Mouse (Mus musculus): Measurements from ENCODE around the gene Xpr1.
A peak's percentile ranks its signal among the peaks of the same experiment; 100 is the strongest.
"Not testable (repeated sequence)": the region's sequence is repeated elsewhere in the genome, so short reads cannot be mapped to it uniquely, and the experiment has no call there.

Xpr1 gene

DNA sequence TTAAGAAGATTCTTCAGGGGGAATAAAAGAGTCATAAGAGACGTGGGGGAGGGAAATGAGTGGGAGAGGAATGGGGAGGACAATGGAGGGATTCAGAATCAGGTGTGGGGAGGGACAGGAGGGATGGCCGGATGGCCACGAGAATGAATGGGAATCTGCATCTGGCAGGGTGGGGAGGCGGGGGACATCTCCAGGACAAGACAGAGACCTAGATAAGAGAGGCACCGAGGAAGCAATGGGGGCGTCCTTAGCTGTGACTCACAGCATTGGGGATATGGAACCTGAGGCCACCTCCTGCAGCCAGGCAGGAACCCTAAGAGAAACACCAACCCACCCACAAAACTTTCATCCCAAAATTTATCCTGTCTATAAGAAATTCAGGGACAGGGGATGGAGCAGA, 81.3 kb downstream of the Xpr1 start:
- DNase-seq (ENCODE audit: low read depth, low spot score): no peak

DNA sequence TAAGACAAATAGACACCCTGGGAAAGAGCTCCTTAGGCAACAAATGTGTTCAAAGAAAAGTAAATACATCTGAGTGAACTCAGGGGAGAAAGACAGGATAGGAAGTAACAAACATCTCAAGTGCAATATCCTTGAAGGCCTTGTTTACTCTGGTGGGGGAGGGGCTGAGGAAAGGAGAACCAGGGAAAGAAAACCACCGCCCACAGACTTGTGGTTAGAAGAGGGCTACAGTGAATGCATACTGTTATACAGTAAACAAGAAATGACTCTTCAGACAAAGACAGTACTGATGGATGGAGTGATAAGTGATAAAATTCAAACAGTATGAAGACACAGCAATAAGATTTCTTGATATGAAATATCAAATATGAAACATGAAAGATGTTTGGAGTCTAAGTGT, 95.0 kb downstream of the Xpr1 start:
- DNase-seq (ENCODE audit: low read depth, low spot score): no peak

DNA sequence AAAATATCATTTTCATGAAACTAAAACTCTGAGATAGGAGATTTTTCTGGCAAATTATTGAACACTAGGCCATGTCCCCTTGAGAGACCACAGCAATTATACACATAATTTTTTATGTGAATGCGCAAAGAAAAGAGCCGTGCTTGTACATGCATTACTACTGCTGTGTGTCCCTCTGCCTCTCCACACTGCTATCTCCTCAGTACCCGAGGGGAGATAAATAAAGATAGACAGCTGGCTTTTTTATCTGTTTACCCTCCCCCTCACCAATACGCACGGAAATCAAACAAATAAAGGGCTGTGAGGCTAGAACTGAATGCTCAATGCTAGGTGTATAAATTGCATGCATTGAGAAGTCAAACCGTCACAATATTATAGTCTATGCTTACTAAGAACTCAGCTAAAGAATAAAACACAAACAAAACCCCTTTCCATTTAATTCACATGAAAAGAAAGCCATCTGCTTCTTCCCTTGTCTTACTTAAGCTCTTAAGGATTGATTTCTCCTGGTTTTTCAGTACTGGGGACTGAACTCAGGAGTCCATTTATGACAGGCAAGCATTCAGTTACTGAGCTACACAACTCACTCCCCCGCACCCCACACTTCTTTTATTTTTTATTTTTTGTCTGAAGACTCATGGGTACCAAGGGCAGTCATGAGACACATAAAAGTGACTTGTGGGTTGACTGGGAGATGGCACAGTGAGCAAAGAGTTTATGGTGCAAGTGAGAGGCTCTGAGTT, 97.0 kb downstream of the Xpr1 start:
- DNase-seq (ENCODE audit: low read depth, low spot score): no peak

DNA sequence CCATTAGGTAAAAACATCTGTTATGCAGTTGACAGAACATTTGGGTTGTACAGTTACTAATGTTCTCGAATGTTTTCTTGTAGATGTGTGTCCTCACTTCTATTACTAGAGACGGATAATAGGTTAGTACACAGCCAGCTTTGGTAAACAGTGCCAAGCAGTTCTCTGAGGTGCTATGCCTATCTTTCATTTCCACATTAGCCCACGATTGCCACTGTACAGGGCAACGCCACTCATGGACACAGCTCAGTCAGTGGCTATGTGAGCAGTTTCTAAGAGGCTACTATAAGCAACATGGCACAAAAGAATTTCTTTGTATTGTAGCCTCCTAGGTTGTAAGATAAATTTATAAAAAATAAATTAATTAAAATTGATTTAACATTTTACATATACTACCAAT, 97.7 kb downstream of the Xpr1 start:
- no peak for DNase-seq (ENCODE audit: low read depth, low spot score)

DNA sequence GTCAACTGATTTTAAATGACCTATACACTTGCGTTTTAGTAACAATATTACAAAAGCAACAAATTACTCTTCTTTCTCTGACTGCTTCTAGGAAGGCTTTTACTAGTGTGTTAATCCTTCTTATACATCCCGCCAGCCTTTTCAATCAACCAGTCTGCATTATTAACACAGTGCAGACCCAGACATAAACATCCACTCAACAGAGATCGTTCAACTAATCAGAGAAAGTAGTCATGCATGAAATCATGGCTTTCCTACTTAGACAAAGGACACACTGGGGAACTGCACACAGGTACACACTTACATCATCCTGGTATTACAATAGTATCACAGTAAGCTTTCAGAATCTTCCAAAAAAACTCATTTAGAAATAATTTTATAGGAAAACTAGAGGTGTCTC, 105.5 kb downstream of the Xpr1 start:
- no peak for DNase-seq (ENCODE audit: low read depth, low spot score)

DNA sequence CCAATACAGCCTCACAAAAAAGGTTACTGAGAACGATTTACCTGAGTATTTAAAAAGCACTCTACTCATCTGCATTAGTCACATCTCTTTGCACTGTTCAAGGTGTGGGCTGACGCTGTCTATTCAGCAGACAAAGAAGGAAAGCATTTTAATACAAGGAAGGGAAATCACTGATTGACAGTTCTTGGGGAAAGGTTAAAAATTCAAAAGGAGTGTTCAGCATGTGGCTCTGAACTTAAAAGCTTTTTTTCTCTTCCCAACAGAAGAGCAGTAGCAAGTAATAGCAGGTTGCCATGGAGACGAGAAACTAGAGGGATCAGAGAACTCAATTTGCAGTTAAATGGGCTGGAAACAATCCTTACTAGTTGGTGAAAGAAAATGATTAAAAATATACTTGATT, 110.3 kb downstream of the Xpr1 start:
- no peak for DNase-seq (ENCODE audit: low read depth, low spot score)

DNA sequence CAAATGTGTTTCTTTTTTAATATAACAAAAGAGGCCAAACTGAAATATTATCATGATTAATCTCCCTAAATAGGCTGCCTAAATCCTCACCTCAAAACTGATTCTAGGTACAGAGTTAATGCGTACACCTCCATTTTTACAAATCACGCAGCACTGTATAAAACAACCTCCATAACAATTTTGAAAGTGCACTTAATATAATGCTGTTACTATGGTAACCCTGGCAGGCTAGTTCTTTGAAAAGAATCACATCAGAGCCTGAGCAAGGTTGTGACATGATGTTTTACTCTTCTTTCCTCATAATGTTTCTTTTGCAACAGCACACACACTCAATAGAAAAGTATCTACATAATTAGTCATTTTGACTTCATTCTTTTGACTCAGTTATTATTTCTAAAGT, 113.8 kb downstream of the Xpr1 start:
- DNase-seq (ENCODE audit: low read depth, low spot score): no peak

DNA sequence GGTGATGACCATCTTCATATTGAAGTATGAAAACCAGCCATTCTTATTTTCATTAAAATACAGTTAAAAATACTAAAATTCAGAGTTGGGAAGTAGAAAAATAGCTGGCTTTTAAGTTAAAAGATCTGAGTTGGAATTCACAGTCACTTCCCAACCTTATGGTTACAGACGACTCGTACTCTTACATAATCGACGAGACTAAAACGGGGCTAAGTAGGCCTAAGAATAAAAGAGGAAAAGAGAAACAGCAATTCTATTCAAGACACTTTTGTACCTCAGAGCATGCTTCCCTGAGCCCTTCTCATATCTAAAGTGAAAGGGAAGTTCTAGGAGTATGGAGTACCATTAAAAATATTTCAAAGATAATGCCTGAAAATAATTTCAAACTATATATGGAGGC, 119.6 kb downstream of the Xpr1 start:
- no peak for DNase-seq (ENCODE audit: low read depth, low spot score)

DNA sequence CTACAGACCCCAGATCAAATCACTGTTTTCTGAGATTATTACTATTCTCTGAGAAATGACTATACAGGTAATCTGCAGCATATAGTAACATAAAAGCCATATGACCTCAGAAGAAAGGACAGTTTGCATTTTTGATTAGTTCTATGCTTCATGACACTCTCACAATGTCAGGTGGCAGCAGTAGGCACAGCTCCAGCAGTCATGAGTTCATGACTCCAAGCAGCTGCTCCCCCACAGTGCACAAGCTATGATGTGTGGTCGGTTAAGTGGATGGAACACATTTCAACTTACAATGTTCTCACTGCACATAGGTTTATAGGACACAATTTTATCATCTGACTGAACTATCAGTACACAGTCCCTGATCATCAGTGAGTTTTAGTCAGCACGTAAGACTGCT, 120.0 kb downstream of the Xpr1 start:
- DNase-seq (ENCODE audit: low read depth, low spot score): no peak

DNA sequence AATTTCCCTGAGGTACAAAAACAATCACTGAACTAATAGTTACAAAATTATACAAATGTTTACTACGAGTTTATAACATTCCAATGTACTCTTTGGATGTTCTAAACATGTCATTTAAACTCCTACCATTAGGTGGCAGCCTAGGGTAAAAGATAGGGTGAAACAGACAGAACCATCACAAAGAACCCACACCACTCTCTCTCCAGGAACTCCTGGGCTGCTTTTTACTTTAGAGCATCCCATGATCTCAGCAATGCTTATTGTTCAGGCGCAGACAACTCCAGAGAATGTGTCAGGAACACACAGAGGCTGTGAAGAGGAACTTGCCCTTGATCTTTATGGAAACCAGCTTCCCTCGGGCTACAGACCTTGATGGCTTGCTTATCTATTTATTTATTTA, 123.8 kb downstream of the Xpr1 start:
- peak; percentile 81 for DNase-seq (ENCODE audit: low read depth, low spot score)

DNA sequence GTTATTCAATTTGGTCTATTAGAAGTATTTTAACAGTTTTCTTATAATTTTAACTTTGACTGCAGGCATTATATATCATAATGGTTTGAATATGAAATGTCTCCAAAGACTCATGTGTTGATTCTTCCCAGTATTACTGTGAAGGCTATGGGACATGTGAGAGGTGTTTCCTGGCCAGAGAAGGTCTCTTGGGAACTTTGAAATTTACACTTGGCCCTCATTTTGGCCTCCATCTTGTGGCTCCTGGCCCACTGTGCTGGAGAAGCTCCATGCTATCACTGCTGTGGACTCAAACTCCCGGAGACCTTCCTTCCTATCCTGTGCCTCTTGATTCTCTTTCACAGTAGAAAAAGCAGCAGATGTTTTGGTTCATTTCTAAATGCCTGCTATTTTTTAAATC, 127.8 kb downstream of the Xpr1 start:
- DNase-seq (ENCODE audit: low read depth, low spot score): no peak

DNA sequence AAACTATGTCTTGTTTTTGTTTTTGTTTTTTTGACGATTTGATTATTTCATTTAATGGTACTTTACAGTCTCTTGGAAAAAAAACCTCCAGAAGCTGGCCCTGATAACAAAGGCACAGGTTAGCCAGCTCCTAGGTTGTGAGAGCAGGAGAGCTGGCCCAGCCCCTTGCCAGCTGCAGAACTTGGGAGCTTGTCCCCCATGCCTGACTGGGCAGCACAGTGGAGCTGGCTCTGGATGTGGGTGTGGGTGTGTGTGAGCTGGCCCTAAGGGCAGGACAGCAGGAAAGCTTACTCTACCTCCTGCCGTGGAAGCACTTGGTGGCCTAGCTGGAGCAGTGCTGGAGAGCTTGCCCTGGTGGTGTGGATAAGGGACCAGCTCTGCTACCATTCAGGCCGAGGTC, 129.2 kb downstream of the Xpr1 start:
- DNase-seq (ENCODE audit: low read depth, low spot score): no peak

DNA sequence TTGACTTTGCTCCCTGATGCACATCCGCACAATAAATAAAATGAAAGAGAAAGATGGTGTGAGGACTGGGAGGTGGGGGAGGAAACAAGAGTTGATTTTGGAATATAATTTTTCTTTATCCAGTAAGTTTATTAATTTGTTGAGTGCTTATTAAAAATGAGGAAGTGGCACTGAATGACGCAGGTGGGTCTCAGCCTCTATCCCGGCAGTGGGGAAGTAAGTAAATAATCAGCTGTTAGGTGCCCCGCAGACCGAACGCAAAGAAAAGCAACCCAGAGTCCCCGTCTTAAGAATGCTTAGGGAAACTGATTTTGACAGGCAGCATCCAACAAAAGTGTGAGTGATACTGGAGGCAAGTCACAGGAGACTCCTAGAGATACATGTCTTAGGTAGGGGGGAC, 133.4 kb downstream of the Xpr1 start:
- DNase-seq (ENCODE audit: low read depth, low spot score): no peak

DNA sequence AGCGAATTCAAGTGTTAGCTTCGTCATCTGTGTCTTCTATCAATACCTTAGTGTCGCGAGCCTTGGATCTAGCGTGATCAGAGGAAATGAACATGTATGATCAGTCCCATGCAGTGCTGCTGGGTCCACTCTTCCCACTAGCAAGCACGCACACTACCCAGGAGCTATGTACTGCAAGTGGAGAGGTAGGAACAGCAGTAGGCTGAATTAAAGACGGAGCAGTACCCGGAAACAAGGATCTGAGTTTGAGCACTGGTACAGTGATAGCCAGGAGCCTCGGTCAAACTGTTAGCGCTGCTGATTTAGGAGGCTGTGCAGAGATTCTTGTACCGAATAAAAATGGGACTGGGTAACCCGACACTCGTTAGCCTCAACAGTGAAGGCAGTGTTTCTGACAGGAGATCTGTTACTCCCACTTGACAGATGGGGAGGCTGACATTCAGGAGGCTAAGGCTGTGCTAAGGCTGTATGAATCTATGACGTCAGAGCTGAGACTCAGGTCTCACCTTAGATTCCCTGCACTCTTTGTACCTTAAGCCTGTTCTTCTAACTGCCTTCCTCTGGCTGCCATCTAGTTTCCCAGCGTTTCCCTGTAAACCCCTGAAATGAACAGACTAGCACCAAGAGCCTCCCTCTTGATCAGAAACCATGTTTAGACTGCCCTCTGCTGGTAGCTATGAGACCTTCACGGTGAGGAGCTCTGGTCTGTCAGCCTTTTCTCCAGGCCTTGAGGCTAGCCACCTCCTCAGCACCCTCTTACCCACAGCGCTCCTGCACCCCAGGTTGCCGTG, 136.0 kb downstream of the Xpr1 start:
- peak; percentile 77 for DNase-seq (ENCODE audit: low read depth, low spot score)

DNA sequence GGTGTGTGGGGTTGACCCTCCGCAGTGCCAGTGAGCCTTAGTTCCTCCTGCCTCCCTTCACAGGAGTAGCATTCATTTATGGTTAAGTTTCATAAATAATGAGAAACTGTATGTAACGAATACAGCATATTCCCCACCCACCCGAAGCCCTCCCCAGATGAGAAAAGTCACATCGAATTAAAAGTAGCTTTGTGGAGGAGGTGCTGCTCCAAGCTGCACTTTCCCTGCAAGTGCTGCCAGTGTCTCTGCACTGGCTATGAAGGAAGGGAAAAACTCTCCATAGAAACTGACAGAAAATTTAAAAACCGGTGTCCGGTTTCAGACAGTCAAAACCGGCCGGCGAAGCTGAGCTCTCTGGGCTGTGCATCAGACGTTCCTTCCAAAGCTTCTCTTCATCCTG, 136.9 kb downstream of the Xpr1 start:
- DNase-seq (ENCODE audit: low read depth, low spot score): no peak

DNA sequence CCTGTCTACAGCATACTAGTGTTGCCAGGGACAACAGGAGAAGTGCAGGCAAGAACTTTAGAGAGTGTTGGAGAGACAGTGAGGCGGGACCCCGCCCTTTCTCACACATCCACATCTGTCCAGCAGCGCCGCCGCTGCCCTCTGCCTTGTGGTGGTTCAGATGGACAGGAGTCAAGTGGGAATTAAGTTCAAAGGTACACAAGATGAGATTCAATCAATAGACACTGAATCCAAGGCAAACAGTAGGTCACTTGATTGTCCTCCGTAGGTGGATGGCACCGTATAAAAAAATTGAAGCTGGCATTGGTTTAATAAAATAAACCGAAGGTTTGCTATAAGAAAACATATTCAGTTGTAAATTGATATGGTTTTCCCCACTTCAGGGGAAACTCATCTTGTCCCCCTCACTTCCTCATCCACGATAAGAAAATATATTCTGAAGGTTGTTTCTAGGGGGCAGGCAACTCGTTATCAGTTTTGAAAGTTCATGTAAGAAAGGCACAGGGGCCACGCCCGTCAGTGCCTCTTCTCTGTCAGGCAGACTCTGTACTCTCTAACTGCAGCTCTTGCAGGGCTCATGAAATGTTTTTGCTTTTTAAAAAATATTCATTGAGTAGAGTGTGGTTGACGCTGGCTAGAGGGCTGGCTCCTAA, 140.7 kb downstream of the Xpr1 start:
- no peak for DNase-seq (ENCODE audit: low read depth, low spot score)

DNA sequence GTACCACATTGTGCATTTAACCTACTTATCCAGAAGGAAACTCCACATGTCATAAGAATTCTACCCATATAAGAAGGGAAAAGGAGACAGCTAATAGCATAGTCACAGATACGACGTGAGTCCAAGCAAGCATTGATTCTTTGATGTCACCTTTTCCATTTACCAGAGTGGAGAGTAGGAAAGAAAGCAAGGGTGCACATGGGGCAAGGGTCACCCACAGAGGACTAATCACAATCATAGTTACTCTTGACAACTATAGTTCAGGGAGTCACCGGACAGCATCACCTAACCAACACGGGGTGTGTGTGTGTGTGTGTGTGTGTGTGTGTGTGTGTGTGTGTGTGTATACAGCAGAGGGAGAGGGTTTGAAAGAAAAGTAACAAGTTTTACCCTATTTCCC, 141.4 kb downstream of the Xpr1 start:
- DNase-seq (ENCODE audit: low read depth, low spot score): no peak

DNA sequence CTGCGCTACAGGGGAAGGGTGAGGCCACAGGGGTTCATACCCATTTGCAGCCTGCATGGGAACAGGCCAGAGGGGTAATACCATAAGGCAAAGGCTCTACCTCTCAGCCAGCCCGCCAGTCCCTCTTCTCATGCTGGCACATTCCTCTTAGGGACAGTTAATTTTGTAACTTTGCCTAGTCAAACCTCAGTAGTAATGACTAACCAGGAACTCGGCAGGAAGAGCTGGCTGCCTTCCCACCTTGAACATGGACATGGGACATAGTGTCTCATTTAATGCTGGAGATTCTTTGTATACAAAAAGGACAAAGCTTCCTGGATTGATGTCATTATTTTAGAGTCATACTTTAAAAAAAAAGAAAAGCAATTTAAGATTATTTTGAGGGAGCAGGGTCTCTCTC, 142.2 kb downstream of the Xpr1 start:
- DNase-seq (ENCODE audit: low read depth, low spot score): no peak

DNA sequence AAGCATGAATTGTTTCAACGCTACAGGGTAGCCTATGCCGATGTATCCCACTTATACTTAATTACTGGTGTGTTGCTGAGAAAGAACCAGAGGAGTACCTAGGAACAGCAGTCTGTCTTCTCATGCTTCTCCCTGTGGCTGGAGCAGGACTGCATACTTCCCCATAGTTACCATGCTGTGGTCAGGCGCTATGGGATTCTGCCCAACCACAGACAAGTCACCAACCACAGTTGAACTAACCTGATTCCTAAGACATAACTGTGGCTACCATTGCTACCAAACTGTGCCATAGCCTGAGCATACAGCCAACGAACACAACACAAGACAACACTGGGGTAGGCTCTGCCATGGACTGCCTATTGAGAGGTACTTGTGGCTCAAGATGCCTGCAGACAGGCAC, 144.3 kb downstream of the Xpr1 start:
- DNase-seq (ENCODE audit: low read depth, low spot score): no peak

DNA sequence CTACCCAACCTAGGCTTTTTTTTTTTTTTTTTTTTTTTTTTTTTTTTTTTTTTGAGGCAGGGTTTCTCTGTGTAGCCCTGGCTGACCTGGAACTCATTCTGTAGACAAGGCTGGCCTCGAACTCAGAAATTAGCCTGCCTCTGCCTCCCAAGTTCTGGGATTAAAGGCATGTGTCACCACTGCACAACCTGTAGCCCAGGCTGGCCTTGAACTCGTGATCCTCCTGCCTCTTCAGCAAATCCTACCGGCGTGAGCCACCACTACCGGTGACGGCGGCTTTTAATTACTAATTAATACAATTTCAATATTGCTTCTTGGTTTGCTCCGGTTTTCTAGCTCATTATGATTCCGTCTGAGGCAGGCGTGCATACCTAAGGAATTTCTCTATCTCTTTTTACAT, 154.7 kb downstream of the Xpr1 start:
- DNase-seq (ENCODE audit: low read depth, low spot score): not testable (repeated sequence)

DNA sequence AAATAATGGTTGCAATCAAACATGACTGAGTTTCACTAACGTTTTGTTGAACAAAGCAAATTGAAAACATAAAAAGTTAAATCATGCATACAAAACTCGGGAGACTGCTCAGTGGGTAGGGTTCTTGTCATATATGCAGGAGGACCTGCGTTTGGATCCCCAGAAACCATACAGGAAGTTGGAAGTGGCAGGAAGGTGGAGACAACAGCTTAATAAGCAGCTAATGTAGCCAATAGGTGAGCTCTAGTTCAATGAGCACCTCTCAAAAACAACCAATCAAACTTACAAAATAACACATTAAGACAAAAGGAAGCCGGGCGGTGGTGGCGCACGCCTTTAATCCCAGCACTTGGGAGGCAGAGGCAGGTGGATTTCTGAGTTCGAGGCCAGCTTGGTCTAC, 162.9 kb downstream of the Xpr1 start:
- DNase-seq (ENCODE audit: low read depth, low spot score): no peak

DNA sequence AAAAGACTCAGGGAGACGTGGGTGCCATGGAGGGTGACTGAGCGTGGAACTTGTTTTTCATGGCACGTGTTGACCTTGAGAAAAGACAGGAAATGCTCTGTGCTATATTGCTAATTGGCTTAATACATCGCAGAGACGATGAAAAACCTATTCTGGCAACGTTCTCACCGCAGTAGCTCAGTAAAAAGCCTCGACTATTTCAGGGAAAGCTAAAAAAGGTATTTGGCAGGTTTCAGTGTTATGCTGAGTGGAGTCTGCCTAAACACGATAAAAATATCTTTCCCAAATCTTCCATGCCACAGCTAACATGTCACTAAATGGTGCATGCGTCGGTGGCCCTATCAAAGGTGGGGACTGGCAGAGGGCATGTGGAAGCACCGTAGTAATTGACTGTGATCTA, 164.1 kb downstream of the Xpr1 start:
- DNase-seq (ENCODE audit: low read depth, low spot score): no peak

DNA sequence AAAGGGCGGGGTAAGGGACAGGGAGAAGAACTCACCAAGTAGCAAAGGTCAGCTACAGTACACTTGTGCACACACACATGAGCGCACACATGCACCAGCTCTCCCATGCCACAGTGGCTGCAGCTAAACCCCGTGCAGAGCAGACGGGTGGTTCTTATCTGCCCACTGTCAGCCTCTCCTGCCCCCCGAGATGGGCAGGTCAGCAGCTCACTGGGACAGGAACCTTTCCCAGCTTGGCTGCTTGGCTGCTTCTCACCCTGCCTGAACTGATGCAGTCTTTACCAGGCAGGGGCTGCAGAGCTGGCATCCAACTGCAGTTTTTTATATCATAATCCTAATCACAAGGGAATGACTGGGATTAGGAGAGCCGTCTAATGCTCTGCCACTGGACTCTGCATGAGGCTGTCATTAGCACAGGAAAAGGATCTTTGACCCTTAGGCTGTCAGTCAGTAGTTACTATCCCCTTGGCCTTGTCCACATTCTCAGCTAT, 164.5 kb downstream of the Xpr1 start:
- no peak for DNase-seq (ENCODE audit: low read depth, low spot score)
